Mouse (Mus musculus) layer of hippocampus, postnatal 25 days (tissue): ENCODE measurements around the gene Mif4gd. TPM values are rescaled to one million over a fixed set of nuclear protein-coding genes. Genes with fewer than 3 reads are reported as not detected.
"Not testable (repeated sequence)": the region's sequence is repeated elsewhere in the genome, so short reads cannot be mapped to it uniquely, and the experiment has no call there.

Experiments
- DNase-seq, 2 experiments: peaks; one replicate each; pipeline ENCODE4 v3.0.0; 2022; ENCODE audit warnings: mixed read lengths in 2 of 2, low spot score in 1 of 2; ENCODE audit errors: extremely low spot score in 1 of 2
- total RNA-seq, 2 experiments: library from RNA; stranded (reverse); gene quantifications; 2 replicates each; pipeline ENCODE4 v1.2.3; 2021

Mif4gd gene
- 10 to 100 TPM; 21.7 to 23.7 TPM for total RNA-seq

GRCm38 (mm10) chr11:115612410-115613137 lies at the start of gene Mif4gd:
Gene Mif4gd (minus strand): TSS chr11:115612969.
- peak; percentile 61 to 68 for DNase-seq

GRCm38 (mm10) chr11:115660376-115660775 lies 47.6 kb upstream of the Mif4gd start:
- no peak for DNase-seq

GRCm38 (mm10) chr11:115658521-115658920 lies 45.8 kb upstream of the Mif4gd start:
- no peak for DNase-seq

GRCm38 (mm10) chr11:115654128-115654527 lies 41.4 kb upstream of the Mif4gd start:
- no peak for DNase-seq

GRCm38 (mm10) chr11:115653194-115653593 lies 40.4 kb upstream of the Mif4gd start:
- DNase-seq = no peak

GRCm38 (mm10) chr11:115651680-115652079 lies 38.9 kb upstream of the Mif4gd start:
- no peak for DNase-seq

GRCm38 (mm10) chr11:115649706-115650105 lies 36.9 kb upstream of the Mif4gd start:
- DNase-seq = no peak

GRCm38 (mm10) chr11:115647459-115647858 lies 34.7 kb upstream of the Mif4gd start:
- peak in 1 of 2 experiments; percentile 66 for DNase-seq

- no peak for DNase-seq
These were observed 33.7 kb upstream of the Mif4gd start for GRCm38 (mm10) chr11:115646439-115646838.

- DNase-seq = not testable (repeated sequence)
These were observed 32.7 kb upstream of the Mif4gd start for GRCm38 (mm10) chr11:115645498-115645897.

GRCm38 (mm10) chr11:115644308-115644707 lies 31.5 kb upstream of the Mif4gd start:
- DNase-seq = no peak

GRCm38 (mm10) chr11:115643265-115643664 lies 30.5 kb upstream of the Mif4gd start:
- DNase-seq = no peak

- DNase-seq = no peak
These were observed 29.9 kb upstream of the Mif4gd start for GRCm38 (mm10) chr11:115642705-115643104.

GRCm38 (mm10) chr11:115641664-115642036 lies 28.9 kb upstream of the Mif4gd start:
- DNase-seq = no peak

GRCm38 (mm10) chr11:115640978-115641663 lies 28.4 kb upstream of the Mif4gd start:
- DNase-seq = no peak

- no peak for DNase-seq
These were observed 27.6 kb upstream of the Mif4gd start for GRCm38 (mm10) chr11:115640311-115640828.

- no peak for DNase-seq
These were observed 26.8 kb upstream of the Mif4gd start for GRCm38 (mm10) chr11:115639540-115639939.

GRCm38 (mm10) chr11:115638498-115639409 lies 26.0 kb upstream of the Mif4gd start:
- DNase-seq = no peak

- DNase-seq = no peak
These were observed 24.2 kb upstream of the Mif4gd start for GRCm38 (mm10) chr11:115636960-115637359.

GRCm38 (mm10) chr11:115635484-115635883 lies 22.7 kb upstream of the Mif4gd start:
- DNase-seq = no peak

- no peak for DNase-seq
These were observed 22.3 kb upstream of the Mif4gd start for GRCm38 (mm10) chr11:115635041-115635440.
